Mouse (Mus musculus) embryonic facial prominence, embryonic 14.5 days (tissue): ENCODE results near the gene Psd. TPM values are rescaled to one million over a fixed set of nuclear protein-coding genes. Genes with fewer than 3 reads are reported as not detected.

Experiments used
- ATAC-seq: fragments of 200-750 bp; cut with Nextera tagmentation; 2 replicates; pipeline ENCODE4 v1.8.0; 2017; ENCODE audit warnings: low read depth, moderate number of reproducible peaks, moderate TSS enrichment
- DNase-seq: peaks from one replicate; pipeline ENCODE4 v3.0.0-alpha.2; 2015; ENCODE audit warnings: low spot score
- H3K27ac ChIP-seq: fragments of 300-500 bp; sonication (generic); replicated peaks from 2 replicates; pipeline ENCODE4 v1.5.1; 2014; ENCODE audit warnings: low read depth, mild to moderate bottlenecking, low read length, moderate library complexity
- H3K27me3 ChIP-seq: fragments of 300-500 bp; sonication (generic); replicated peaks from 2 replicates; pipeline ENCODE4 v1.6.1; 2014; ENCODE audit warnings: low read length; ENCODE audit not compliant: control insufficient read depth, insufficient read depth
- H3K36me3 ChIP-seq: fragments of 300-500 bp; sonication (generic); 2 replicates; pipeline ENCODE4 v1.6.1; 2014; ENCODE audit warnings: low read length, mixed read lengths; ENCODE audit not compliant: control insufficient read depth, insufficient read depth
- H3K4me1 ChIP-seq: fragments of 300-500 bp; sonication (generic); 2 replicates; pipeline ENCODE4 v1.6.1; 2014; ENCODE audit warnings: antibody characterized with exemption, low read length; ENCODE audit not compliant: control insufficient read depth, insufficient read depth
- H3K4me2 ChIP-seq: fragments of 300-500 bp; sonication (generic); 2 replicates; pipeline ENCODE4 v1.6.1; 2014; ENCODE audit warnings: low read depth, mild to moderate bottlenecking, low read length, moderate library complexity, mixed read lengths
- H3K4me3 ChIP-seq: fragments of 300-500 bp; sonication (generic); 2 replicates; pipeline ENCODE4 v1.5.1; 2014; ENCODE audit warnings: low read depth, mild to moderate bottlenecking, low read length
- H3K9ac ChIP-seq: fragments of 300-500 bp; sonication (generic); 2 replicates; pipeline ENCODE4 v1.6.1; 2014; ENCODE audit warnings: low read depth, mild to moderate bottlenecking, low read length, moderate library complexity, mixed read lengths
- H3K9me3 ChIP-seq: fragments of 300-500 bp; sonication (generic); 2 replicates; pipeline ENCODE4 v1.6.1; 2016; ENCODE audit warnings: low read length; ENCODE audit not compliant: control insufficient read depth
- WGBS: fragments of 180-500 bp; shearing (Covaris S2); extraction: QIAGEN DNeasy Blood & Tissue Kit; methylation state at CpG from one replicate; pipeline ENCODE4 v1.1.7; 2014; 5-methylcytosine and 5-hydroxymethylcytosine counted together
- polyA plus RNA-seq: library from polyadenylated mRNA; unstranded; fragments of >200 nt; fragmentation: Nextera tagmentation; extraction: Ambion mirVana; gene quantifications from 2 replicates; pipeline ENCODE4 v1.2.1, GENCODE M21; 2014

Psd gene
- polyA plus RNA-seq, 1 experiment from 2014 or later: 8.6 TPM

DNA sequence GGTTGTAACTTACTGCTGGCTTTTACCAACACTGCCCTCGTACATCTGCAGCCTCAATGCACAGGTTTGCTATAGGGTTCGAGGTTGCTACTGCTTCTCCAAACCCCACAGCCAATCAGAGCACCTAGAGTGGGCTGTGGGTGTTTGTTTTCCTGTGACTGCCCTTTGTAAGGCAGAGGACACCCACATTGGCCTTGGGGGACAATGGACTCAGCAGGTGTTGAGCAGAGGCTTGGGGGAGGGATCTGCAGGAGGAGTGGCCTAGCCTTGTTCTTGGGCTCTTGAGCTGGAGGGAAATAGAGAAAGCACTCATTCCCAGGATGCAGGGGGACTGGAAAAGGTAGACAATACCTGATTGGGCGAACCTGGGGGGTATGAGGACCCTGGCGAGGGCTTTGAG lies 31.4 kb upstream of the Psd start:
- H3K4me3 ChIP-seq: no peak overlapping the region
- H3K27me3 ChIP-seq: peaks cover 20% of the 10 kb centered on the region
- 66% methylated on average over 4 of the region's 4 CpGs for WGBS
- no peaks in the 10 kb centered on the region for H3K9me3 ChIP-seq
- H3K9ac ChIP-seq: no peak overlapping the region
- no peak overlapping the region for H3K27ac ChIP-seq
- no peak for ATAC-seq
- H3K36me3 ChIP-seq: no peaks in the 10 kb centered on the region
- peaks cover 10% of the 10 kb centered on the region; the same call in 1 of the 2 replicates for H3K4me1 ChIP-seq
- no peak for DNase-seq
- no peak overlapping the region for H3K4me2 ChIP-seq

DNA sequence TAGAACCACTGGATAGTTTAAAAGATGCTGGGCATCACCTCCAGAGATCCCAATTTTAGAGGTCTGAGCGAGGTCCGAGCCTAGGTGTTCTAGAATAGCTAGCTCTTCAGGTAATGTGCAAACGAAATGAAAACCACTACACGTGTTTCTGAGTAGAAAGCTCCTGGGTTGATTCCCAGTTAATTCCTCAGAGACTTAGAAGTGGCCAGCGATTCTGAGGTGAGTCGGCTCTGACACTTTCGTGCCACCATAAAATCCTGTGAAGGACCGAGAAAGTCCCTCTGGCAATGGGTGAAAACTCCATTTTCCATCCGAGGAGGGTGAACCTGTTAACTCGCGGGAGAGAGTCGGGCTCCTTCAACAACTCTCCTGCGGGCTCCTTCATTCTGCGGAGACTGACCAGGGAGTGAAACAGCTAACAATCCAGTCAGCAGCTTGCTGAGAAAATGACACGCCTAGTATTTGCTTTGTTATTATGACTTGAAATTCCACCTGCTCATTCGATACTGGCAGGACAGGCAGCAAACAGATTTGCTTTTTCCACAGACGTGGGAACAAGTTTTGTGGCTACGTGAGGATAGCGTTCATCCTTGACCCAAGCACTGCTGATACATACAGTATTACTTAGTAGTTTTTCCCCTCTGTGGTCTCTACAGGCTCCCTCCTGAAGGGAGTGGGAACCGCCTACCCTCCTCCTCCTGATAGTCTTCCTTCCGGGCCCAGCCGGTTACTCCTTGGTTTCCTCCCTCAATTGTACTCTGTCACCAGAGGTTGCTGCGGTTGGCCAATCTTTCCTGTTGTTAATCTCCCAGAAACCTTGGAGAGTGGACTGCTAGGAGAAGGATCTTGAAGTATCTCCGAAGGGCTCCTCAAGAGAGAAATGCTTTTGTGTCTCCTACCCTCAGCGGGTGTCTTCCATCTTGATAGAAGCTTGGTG lies 30.7 kb upstream of the Psd start:
- H3K27me3 ChIP-seq: peaks cover 20% of the 10 kb centered on the region
- H3K27ac ChIP-seq: no peak overlapping the region
- no peaks in the 10 kb centered on the region for H3K9me3 ChIP-seq
- no peak for ATAC-seq
- no peak for DNase-seq
- H3K36me3 ChIP-seq: no peaks in the 10 kb centered on the region
- WGBS: 19% methylated on average over 25 of the region's 25 CpGs
- H3K4me3 ChIP-seq: peak overlapping the region; percentile 45
- H3K4me1 ChIP-seq: peaks cover 10% of the 10 kb centered on the region; the same call in 1 of the 2 replicates
- peak overlapping the region; percentile 76 for H3K4me2 ChIP-seq
- H3K9ac ChIP-seq: no peak overlapping the region

DNA sequence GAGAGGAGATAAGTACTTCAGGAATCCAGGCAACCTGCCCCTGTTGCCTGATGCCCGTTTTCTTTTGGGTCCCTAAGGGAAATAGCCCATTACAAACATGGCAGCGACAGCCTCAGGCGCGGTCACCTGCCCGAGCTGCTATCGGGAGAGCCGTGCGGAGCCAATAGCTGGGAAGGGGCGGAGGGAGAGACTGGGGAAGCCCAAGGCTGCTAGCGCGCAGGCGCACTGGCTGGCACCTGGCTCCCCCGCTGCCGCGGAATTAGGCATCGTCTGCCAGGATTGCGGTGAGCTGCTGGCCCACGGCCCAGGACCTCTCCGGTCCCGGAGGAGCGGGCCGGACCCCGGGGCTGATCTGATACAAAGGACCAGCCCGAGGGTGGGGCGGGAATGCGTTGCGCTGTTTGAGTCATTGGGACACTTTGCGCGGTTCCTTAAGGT lies 29.8 kb upstream of the Psd start:
- Histone ChIP-seq H3K4me3 (peak overlapping the region; percentile 45), H3K27me3 (peaks cover 20% of the 10 kb centered on the region), H3K9me3 (no peaks in the 10 kb centered on the region), H3K36me3 (no peaks in the 10 kb centered on the region), H3K4me1 (peaks cover 10% of the 10 kb centered on the region; the same call in 1 of the 2 replicates), H3K27ac (no peak overlapping the region), H3K4me2 (peak overlapping the region; percentile 76), H3K9ac (peak overlapping the region; percentile 52)
- DNase-seq: peak; percentile 94
- peak; percentile 93 for ATAC-seq
- WGBS: under 1% methylated on average over 29 of the region's 29 CpGs

DNA sequence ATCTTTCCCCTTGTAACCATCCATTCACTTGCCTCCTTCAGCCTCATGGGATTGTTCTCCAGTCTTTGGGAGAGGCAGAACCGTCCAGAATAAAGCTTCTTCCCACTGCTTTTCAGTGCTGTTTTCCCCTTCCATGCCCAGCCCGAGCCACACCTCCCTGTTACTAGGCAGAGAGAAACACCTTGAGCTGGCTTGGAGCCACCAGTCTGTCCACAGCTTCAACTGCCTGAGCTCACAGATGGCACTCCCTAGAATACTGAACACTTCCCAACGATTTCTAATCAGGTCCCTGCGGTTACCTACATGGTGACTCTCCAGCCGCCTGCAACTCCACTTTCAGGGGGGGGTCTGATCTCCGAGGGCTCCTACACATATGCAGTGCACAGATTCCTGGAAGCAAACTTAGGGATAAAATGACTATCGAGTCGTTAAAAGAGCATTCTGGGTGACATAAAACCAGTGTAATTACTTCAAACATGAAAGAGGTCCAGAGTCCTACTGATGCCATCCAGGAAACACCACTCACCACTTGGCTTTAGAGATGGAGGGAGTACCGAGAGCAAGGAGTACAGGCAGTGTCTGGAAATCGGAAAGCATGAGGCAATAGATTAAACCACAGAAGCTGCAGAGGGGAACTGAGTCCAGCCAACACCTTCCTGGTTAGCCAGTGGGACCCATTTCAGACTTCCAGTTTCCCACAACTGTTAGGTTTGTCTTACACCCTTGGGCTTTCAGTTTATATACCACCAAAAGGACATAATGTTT lies 23.4 kb upstream of the Psd start, which contains the start of gene 2310034G01Rik:
2310034G01Rik (minus strand) TSS at position 135 of the 765 bp plus-strand sequence.
- Histone ChIP-seq H3K4me3 (peak within 1 kb of the TSS; percentile 74), H3K4me1 (0 out of 2 replicates have a peak, but pooled peaks cover 9% of the 10 kb centered on the region), H3K36me3 (no peaks in the 10 kb centered on the region), H3K4me2 (peak within 1 kb of the TSS; percentile 92), H3K9me3 (no peaks in the 10 kb centered on the region), H3K27ac (peak within 1 kb of the TSS; percentile 84), H3K27me3 (no peaks in the 10 kb centered on the region), H3K9ac (peak within 1 kb of the TSS; percentile 88)
- DNase-seq (no peak), ATAC-seq (no peak)
- WGBS: 60% methylated on average over 10 of the region's 10 CpGs

DNA sequence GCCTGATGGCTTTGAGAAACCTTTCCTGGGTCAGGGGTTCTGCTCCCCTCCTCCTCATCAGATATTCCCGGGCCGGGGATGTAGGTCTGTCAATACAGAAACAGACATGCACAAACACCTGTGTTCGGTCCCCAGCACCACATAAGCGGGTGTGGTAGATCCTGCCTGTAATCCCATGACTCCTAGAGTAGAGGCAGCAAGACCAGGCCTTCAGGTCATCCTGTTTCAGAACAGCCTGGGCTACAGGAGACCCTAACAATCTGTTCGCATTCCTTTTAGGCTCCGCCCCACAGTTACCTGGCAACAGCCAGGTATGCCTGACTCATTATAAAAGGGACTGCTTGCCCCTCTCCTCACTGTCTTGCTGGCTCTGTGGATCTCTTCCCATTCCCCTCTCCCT lies 22.6 kb upstream of the Psd start:
- Histone ChIP-seq H3K4me1 (0 out of 2 replicates have a peak, but pooled peaks cover 9% of the 10 kb centered on the region), H3K36me3 (no peaks in the 10 kb centered on the region), H3K9me3 (no peaks in the 10 kb centered on the region), H3K9ac (peak overlapping the region; percentile 88), H3K4me3 (peak overlapping the region; percentile 74), H3K27ac (peak overlapping the region; percentile 84; the same call in 1 of the 2 replicates), H3K27me3 (no peaks in the 10 kb centered on the region), H3K4me2 (peak overlapping the region; percentile 92)
- ATAC-seq (no peak), DNase-seq (no peak)
- 23% methylated on average over 6 of the region's 6 CpGs for WGBS

DNA sequence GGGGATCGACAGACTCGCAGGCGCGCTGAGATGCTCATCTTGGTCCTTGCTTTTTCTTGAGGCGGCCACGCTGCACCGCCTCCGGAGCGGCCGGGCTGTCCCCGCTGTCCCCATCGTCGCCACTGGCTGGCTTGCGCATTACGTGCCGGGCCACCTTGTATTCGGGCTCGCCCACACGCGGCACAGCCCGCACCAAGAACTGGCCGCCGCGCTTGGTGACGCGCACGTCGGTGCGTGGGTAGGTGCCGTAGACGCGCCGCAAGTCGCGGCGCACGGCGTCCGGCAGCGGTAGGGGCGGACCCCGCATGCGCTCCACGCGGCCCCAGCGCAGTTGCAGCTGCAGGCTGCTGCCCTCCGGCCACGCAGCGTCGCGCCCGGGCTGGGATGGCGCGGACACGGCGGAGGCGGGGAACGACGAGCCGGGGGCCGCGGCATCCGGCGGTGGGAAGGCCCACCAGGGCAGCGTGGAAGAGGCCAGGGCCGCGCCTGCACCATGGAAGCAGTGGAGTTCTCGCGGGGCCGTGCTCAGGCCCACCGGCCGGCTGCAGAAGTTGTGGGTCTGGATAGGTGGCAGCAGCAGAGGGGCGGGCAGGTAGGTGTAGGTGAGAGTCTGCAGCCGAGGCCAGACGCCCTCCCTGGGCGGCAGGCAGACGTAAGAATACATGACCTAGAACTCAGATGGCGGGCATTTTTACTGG lies 22.0 kb upstream of the Psd start:
- DNase-seq: peak; percentile 89

DNA sequence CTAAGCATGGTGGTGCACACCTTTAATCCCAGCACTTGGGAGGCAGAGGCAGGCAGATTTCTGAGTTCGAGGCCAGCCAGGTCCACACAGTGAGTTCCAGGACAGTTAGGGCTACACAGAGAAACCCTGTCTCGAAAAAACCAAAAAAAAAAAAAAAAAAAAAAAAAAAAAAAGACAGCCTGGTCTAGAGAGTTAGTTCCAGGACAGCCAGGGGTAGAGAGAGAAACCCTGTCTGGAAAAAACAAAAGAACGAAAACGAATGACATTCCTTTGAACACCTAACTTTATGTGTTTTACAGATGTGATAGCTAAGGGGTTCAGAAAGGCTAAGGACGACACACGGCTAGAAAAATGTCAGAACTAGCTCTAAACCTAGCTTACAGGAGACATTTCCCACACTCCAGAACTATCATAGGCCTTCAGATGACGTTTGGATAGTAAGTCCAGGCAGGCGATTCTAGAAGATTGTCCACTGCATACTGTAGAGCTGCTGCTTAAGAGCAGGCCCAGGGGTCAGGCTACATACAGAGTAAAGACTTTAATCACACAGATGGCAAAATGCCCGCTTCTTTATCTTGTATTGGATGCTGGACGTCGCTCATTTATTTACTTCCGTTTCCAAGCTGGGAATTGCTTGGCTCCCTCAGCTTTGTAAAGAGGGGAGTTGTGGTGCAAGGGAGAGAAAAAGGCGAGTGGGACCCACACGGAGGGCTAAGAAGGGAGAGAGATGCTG lies 21.1 kb upstream of the Psd start:
- WGBS: 28% methylated on average over 14 of the region's 14 CpGs
- peak; percentile 59 for DNase-seq

More for the DNA sequence above, 22.0 kb upstream of the Psd start:
- Histone ChIP-seq H3K4me3 (peak overlapping the region; percentile 74), H3K4me2 (peak overlapping the region; percentile 92), H3K27me3 (no peaks in the 10 kb centered on the region), H3K9ac (peak overlapping the region; percentile 88), H3K9me3 (no peaks in the 10 kb centered on the region), H3K36me3 (no peaks in the 10 kb centered on the region), H3K4me1 (0 out of 2 replicates have a peak, but pooled peaks cover 9% of the 10 kb centered on the region), H3K27ac (peak overlapping the region; percentile 84)
- under 1% methylated on average over 69 of the region's 78 CpGs for WGBS
- ATAC-seq: peak; percentile 93

More for the DNA sequence above, 21.1 kb upstream of the Psd start:
- Histone ChIP-seq H3K4me1 (0 out of 2 replicates have a peak, but pooled peaks cover 9% of the 10 kb centered on the region), H3K27ac (peak overlapping the region; percentile 84), H3K36me3 (no peaks in the 10 kb centered on the region), H3K27me3 (no peaks in the 10 kb centered on the region), H3K4me3 (peak overlapping the region; percentile 74), H3K9ac (peak overlapping the region; percentile 88), H3K4me2 (peak overlapping the region; percentile 92), H3K9me3 (no peaks in the 10 kb centered on the region)
- ATAC-seq: no peak
